Mouse (Mus musculus) neural tube, embryonic 14.5 days (tissue): ENCODE data around the gene Pde9a. TPM values are rescaled to one million over a fixed set of nuclear protein-coding genes. Genes with fewer than 3 reads are reported as not detected.

Source experiments
- ATAC-seq: fragments of 200-750 bp; cut with Nextera tagmentation; 2 replicates; pipeline ENCODE4 v1.8.0; 2017; ENCODE audit warnings: low read depth, mild to moderate bottlenecking, moderate TSS enrichment, moderate library complexity
- H3K27ac ChIP-seq: fragments of 300-500 bp; sonication (generic); 2 replicates; pipeline ENCODE4 v1.5.1; 2014; ENCODE audit warnings: low read depth, mild to moderate bottlenecking, control low read depth, low read length, moderate library complexity, mixed read lengths
- H3K27me3 ChIP-seq: fragments of 300-500 bp; sonication (generic); 2 replicates; pipeline ENCODE4 v1.6.1; 2014; ENCODE audit warnings: low read length; ENCODE audit not compliant: control insufficient read depth, insufficient read depth
- H3K36me3 ChIP-seq: fragments of 300-500 bp; sonication (generic); 2 replicates; pipeline ENCODE4 v1.6.1; 2014; ENCODE audit warnings: low read length, mixed read lengths; ENCODE audit not compliant: control insufficient read depth, insufficient read depth
- H3K4me1 ChIP-seq: fragments of 300-500 bp; sonication (generic); 2 replicates; pipeline ENCODE4 v1.6.1; 2014; ENCODE audit warnings: low read length; ENCODE audit not compliant: control insufficient read depth, insufficient read depth
- H3K4me2 ChIP-seq: fragments of 300-500 bp; sonication (generic); 2 replicates; pipeline ENCODE4 v1.6.1; 2014; ENCODE audit warnings: mild to moderate bottlenecking, low read depth, low read length, control low read depth
- H3K4me3 ChIP-seq: fragments of 300-500 bp; sonication (generic); 2 replicates; pipeline ENCODE4 v1.5.1; 2014; ENCODE audit warnings: low read depth, low read length, control low read depth, mixed read lengths
- H3K9ac ChIP-seq: fragments of 300-500 bp; sonication (generic); replicated peaks from 2 replicates; pipeline ENCODE4 v1.6.1; 2014; ENCODE audit warnings: low read depth, mild to moderate bottlenecking, control low read depth, low read length, mixed read lengths
- H3K9me3 ChIP-seq: fragments of 300-500 bp; sonication (generic); 2 replicates; pipeline ENCODE4 v1.6.1; 2016; ENCODE audit warnings: low read length; ENCODE audit not compliant: control insufficient read depth
- WGBS: fragments of 180-500 bp; shearing (Covaris S2); extraction: QIAGEN DNeasy Blood & Tissue Kit; methylation state at CpG from one replicate; pipeline ENCODE4 v1.1.7; 2014; 5-methylcytosine and 5-hydroxymethylcytosine counted together
- polyA plus RNA-seq: library from polyadenylated mRNA; unstranded; fragments of >200 nt; fragmentation: Nextera tagmentation; extraction: Ambion mirVana; gene quantifications from 2 replicates; pipeline ENCODE4 v1.2.1, GENCODE M21; 2014

The Pde9a gene
- 26.8 and 29.5 TPM in 2 replicates for polyA plus RNA-seq

DNA sequence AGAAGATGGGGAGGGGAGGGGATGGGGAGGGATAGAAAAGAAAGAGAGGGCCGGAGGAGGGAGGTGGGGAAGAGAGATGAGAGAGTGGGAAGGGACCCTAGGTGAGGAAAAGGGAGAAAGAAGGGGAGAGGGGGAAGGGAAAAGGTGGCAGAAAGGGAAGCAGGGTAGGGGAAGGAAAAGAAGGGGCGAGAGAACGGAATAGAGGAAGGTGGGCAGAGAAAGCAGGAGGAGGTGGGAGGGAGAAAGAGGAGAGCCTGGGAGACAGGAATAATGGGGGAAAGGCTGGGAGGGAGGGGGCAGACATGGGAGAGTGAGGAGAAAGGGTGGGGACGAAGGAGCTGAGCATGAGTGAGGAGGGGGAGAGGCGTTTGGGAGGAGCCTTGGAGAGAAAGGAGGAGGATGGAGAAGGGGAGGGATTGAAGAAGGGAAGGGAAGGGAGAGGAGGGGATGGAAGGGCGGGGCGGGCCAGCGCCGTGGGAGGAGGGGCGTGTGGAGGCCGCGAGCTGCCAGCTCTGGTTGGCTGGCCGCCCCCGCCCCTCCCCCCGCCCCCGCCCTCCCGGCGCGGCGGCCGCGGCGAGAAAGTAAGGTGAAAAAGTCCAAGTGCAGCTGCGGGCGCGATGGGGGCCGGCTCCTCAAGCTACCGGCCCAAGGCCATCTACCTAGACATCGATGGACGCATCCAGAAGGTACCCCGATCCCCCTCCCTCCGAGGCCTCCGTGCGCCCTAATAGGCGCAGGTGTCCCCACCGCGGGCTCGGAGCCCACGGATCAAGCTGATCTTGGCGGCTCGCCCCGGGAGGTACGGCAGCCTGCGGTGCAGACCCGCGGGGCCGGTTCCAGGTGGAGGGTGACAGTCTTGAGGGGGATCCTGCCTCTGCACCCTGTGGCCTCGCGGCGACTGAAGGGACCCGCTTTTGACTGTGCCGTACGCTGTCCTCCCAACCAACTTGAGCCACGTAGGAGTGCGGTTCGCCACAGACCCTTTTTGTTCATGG lies at the start of gene Pde9a:
Gene Pde9a (plus strand): TSS at position 540 of the 995 bp plus-strand sequence.
- peak; percentile 90 for ATAC-seq
- Histone ChIP-seq H3K27ac (peak within 1 kb of the TSS; percentile 60), H3K27me3 (no peaks in the 10 kb centered on the region), H3K36me3 (no peaks in the 10 kb centered on the region), H3K4me1 (peaks cover 43% of the 10 kb centered on the region), H3K9ac (peak within 1 kb of the TSS; percentile 63), H3K9me3 (no peaks in the 10 kb centered on the region), H3K4me3 (peak within 1 kb of the TSS; percentile 76), H3K4me2 (peak within 1 kb of the TSS; percentile 84)
- under 1% methylated on average over 48 of the region's 56 CpGs for WGBS

- no peak overlapping the region for H3K9ac ChIP-seq
- no peaks in the 10 kb centered on the region for H3K36me3 ChIP-seq
- no peak overlapping the region for H3K4me3 ChIP-seq
- H3K9me3 ChIP-seq: no peaks in the 10 kb centered on the region
- 66% methylated on average over 2 of the region's 2 CpGs for WGBS
- no peak overlapping the region for H3K27ac ChIP-seq
- no peak for ATAC-seq
- no peak overlapping the region for H3K4me2 ChIP-seq
- H3K27me3 ChIP-seq: no peaks in the 10 kb centered on the region
- peaks cover 5% of the 10 kb centered on the region; the same call in 1 of the 2 replicates for H3K4me1 ChIP-seq
Observed at GRCm38 (mm10) chr17:31339769-31340168, 46.2 kb upstream of the Pde9a start.

DNA sequence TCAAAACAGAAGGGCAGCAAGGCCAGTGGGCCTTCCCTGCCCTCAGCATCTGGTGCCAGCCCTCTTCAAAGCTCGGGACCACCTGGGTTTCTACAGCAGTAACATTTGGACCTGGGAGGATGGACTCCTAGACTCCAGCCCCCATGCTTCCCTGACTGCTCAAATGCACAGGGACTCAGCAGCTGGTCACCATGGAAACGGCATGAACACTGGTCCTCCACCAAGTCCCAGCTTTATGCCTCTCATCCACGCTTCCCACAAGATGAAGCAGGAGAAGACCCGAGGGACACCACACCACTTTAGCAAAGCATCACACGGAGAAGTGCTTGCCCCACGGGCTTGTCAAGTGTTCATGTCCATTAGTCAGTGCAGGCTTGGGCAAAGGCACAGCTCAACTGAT lies 43.8 kb upstream of the Pde9a start:
- ATAC-seq: no peak
- Histone ChIP-seq H3K4me2 (no peak overlapping the region), H3K27ac (no peak overlapping the region), H3K27me3 (no peaks in the 10 kb centered on the region), H3K9me3 (no peaks in the 10 kb centered on the region), H3K4me3 (no peak overlapping the region), H3K36me3 (no peaks in the 10 kb centered on the region), H3K4me1 (peaks cover 5% of the 10 kb centered on the region; the same call in 1 of the 2 replicates), H3K9ac (no peak overlapping the region)
- WGBS: 53% methylated on average over 6 of the region's 6 CpGs

- Histone ChIP-seq H3K27ac (no peak overlapping the region), H3K4me1 (peaks cover 5% of the 10 kb centered on the region; the same call in 1 of the 2 replicates), H3K36me3 (no peaks in the 10 kb centered on the region), H3K27me3 (no peaks in the 10 kb centered on the region), H3K4me2 (no peak overlapping the region), H3K4me3 (no peak overlapping the region), H3K9me3 (no peaks in the 10 kb centered on the region), H3K9ac (no peak overlapping the region)
- WGBS: 52% methylated on average over 5 of the region's 5 CpGs
- ATAC-seq: no peak
Observed at GRCm38 (mm10) chr17:31344172-31344801, 41.7 kb upstream of the Pde9a start.

- Histone ChIP-seq H3K9ac (no peak overlapping the region), H3K27ac (no peak overlapping the region), H3K4me1 (peaks cover 5% of the 10 kb centered on the region; the same call in 1 of the 2 replicates), H3K27me3 (no peaks in the 10 kb centered on the region), H3K36me3 (no peaks in the 10 kb centered on the region), H3K4me3 (no peak overlapping the region), H3K9me3 (no peaks in the 10 kb centered on the region), H3K4me2 (no peak overlapping the region)
- no peak for ATAC-seq
- WGBS: 90% methylated on average over 3 of the region's 3 CpGs
Observed at GRCm38 (mm10) chr17:31344816-31345215, 41.2 kb upstream of the Pde9a start.

DNA sequence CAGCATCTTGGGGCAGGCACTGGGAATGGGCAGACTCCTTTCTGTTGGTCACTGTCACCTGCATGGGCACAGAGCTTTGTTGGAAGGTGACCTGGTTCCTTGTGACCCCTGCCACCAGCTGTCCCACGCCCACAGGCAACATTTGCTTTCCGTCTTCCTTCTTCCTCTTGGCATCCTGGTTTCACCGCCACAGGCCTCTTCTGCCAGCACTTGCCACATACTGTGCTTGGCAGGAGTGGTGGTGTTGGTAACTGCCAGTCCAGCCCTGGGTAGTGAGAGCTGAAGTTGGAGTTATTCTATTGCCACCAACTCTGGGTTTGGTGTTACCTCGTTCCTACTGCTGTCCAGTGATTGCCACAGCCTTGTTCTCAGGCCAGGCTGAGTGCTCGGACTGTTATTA lies 37.9 kb upstream of the Pde9a start:
- Histone ChIP-seq H3K27me3 (no peaks in the 10 kb centered on the region), H3K9me3 (no peaks in the 10 kb centered on the region), H3K4me2 (no peak overlapping the region), H3K36me3 (no peaks in the 10 kb centered on the region), H3K4me1 (no peaks in the 10 kb centered on the region), H3K4me3 (no peak overlapping the region), H3K27ac (no peak overlapping the region), H3K9ac (no peak overlapping the region)
- no peak for ATAC-seq
- WGBS: 86% methylated on average over 5 of the region's 5 CpGs

DNA sequence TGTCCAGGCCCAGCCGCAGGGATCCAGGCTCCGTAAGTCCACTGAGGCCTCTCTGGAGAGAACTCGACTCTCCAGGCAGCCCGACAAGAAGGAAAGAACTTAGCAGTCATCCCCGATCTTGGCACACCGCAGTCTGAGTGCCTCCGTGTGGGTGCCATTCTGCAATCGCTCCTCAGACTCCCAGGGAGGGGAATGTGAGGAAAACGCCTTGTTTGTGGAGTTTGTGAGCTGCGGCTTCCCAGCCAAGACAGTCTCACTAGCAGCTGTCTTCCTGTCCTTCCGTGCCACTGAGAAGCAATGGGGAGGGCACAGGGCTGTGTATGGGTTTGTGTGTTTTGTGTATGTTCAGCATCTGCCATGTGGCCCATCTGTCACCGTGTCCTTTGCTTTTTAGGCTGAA lies 36.6 kb upstream of the Pde9a start:
- no peak overlapping the region for H3K4me3 ChIP-seq
- 81% methylated on average over 12 of the region's 12 CpGs for WGBS
- H3K9me3 ChIP-seq: no peaks in the 10 kb centered on the region
- no peak overlapping the region for H3K4me2 ChIP-seq
- no peak for ATAC-seq
- H3K27ac ChIP-seq: no peak overlapping the region
- no peak overlapping the region for H3K9ac ChIP-seq
- H3K4me1 ChIP-seq: no peaks in the 10 kb centered on the region
- H3K27me3 ChIP-seq: no peaks in the 10 kb centered on the region
- no peaks in the 10 kb centered on the region for H3K36me3 ChIP-seq

- Histone ChIP-seq H3K4me1 (no peaks in the 10 kb centered on the region), H3K4me2 (no peak overlapping the region), H3K9ac (no peak overlapping the region), H3K9me3 (no peaks in the 10 kb centered on the region), H3K4me3 (no peak overlapping the region), H3K27me3 (no peaks in the 10 kb centered on the region), H3K27ac (no peak overlapping the region), H3K36me3 (no peaks in the 10 kb centered on the region)
- no peak for ATAC-seq
- WGBS: 61% methylated on average over 8 of the region's 8 CpGs
Observed at GRCm38 (mm10) chr17:31351984-31352383, 34.0 kb upstream of the Pde9a start.

DNA sequence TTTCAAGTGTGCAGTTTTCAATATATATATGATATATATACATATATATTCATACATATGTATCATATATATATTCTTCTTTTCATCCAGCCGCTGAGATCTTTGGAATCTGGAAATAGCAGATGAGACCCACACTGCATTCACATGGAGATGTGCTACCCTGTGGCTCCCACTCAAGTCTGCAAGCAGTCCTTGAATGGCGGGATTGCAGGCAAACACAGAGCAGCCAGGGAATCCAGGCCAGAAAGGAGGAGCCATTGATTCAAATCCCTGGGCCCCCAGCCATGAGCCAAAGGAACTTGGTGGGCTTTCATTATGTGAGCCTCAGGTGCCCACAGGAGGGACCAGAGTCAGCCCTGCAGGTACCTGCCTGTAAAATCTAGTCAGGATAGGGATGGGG lies 32.8 kb upstream of the Pde9a start:
- Histone ChIP-seq H3K4me1 (no peaks in the 10 kb centered on the region), H3K9me3 (no peaks in the 10 kb centered on the region), H3K36me3 (no peaks in the 10 kb centered on the region), H3K4me3 (no peak overlapping the region), H3K4me2 (no peak overlapping the region), H3K27me3 (no peaks in the 10 kb centered on the region), H3K27ac (no peak overlapping the region), H3K9ac (no peak overlapping the region)
- 87% methylated on average over 2 of the region's 2 CpGs for WGBS
- no peak for ATAC-seq
